Mouse (Mus musculus) thymus, adult 2 months (tissue): Measurements from ENCODE around the gene Gm10260.

Experiments used
- CTCF ChIP-seq: fragments of 200-500 bp; IDR thresholded peaks from 2 replicates; pipeline ENCODE4 v1.5.1; 2012; ENCODE audit warnings: mild to moderate bottlenecking, control low read depth, low read length, moderate library complexity, borderline replicate concordance; ENCODE audit not compliant: control insufficient read depth, poor library complexity, insufficient read depth; ENCODE audit errors: extremely low read depth
- POLR2A ChIP-seq: fragments of 200-500 bp; IDR thresholded peaks from 2 replicates; pipeline ENCODE4 v1.6.1; 2012; ENCODE audit warnings: mild to moderate bottlenecking, low read length, control low read depth, moderate library complexity; ENCODE audit not compliant: control insufficient read depth, poor library complexity, insufficient read depth; ENCODE audit errors: extremely low read depth

DNA sequence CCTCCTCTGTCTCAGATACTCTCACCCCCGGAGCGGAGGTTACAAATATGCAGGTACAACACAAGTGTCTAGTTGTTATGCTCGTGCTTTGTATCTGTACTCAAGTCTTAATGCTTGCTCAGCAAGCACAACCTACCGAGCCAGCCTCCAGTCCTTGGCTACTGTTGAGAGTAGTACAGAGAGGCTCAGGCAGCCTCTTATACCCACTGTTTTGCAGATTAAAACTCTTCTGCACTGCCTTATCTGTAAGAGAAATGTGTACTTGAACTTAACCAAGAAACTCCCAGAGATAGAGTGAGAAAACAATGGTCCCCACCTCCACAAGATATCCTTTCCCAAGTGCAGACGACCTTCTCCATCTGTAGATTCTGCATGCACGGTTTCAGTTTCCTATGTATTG, 24.5 kb downstream of the Gm10260 start:
- TF ChIP-seq CTCF, result no peak
- no peak for TF ChIP-seq POLR2A
